Mouse (Mus musculus): ENCODE results near the gene Cds2. TPM values are rescaled to one million over a fixed set of nuclear protein-coding genes. Genes with fewer than 3 reads are reported as not detected.
A peak's percentile ranks its signal among the peaks of the same experiment; 100 is the strongest.

Cds2 gene
- polyA plus RNA-seq, 1 experiment from 2014 or later: 20.0 TPM

DNA sequence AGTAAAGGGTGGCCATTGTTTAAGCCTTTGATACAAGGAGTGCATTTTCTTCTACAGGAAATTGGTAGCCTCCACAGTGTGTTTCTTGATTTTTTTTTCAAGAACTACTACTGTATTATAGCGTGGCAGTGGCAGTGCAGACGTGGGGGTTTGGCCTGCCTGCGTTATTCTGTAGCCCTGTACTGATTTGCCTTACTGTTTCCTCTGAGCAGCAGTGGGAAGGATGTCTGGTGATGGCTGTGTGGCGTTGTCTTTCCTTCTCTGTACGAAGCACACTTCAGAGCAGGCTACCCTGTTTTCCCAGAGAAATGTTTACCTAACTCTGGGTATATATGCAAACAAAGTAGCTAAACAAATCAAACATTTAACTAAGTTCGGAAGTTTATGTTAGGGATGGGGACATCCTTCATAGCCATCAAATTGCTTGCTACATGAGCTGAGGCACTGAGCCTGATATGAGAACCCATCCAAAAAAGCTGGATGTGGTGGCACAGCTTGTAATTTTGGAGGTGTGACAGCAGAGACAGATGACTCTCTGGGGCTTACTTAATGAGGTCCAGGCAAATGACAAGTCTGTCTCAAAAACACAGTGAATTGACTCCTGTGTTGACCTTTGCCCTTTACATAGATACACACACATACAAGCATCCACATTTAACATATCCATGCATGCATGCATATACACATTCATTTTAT is 9.9 kb downstream of the Cds2 start:
- Histone ChIP-seq H3K27ac (replicated peaks) (no peak overlapping the region), H3K36me3 (replicated peaks) (peaks cover 6% of the 10 kb centered on the region; the same call in 1 of the 2 replicates), H3K9me3 (no peaks in the 10 kb centered on the region), H3K4me1 (0 out of 2 replicates have a peak, but pooled peaks cover 7% of the 10 kb centered on the region), H3K27me3 (replicated peaks; ENCODE audit: low read depth, poor library complexity, severe bottlenecking) (no peaks in the 10 kb centered on the region), H3K4me3 (no peak overlapping the region)
- no peak for DNase-seq (ENCODE audit: low spot score)
- 61% methylated on average over 6 of the region's 6 CpGs for WGBS

DNA sequence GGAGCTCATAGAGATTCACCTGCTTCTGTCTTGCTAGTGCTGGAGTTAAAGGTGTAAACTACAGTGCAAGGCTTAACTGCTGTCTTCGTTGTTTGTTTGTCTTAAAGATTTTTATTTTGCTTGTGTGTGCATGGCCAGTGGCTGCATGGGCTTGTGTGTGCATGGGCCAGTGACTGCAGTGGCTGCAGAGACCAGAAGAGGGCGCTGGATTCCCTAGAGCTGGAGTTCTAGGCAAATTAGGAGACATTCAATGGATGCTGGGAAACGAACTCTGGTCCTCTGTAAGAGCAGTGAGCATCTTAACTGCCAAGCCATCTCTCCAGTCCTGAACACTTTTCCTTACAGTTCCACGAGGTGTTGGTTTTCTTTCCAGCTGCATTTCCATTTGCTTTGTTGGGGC is 12.6 kb downstream of the Cds2 start:
- DNase-seq (ENCODE audit: low spot score): no peak
- 75% methylated on average over 4 of the region's 4 CpGs for WGBS
- no peak overlapping the region for H3K27ac ChIP-seq (replicated peaks)
- H3K4me3 ChIP-seq: no peak overlapping the region
- H3K27me3 ChIP-seq (replicated peaks; ENCODE audit: low read depth, poor library complexity, severe bottlenecking): no peaks in the 10 kb centered on the region
- H3K36me3 ChIP-seq (replicated peaks): peaks cover 9% of the 10 kb centered on the region
- peaks cover 7% of the 10 kb centered on the region; the same call in 1 of the 2 replicates for H3K4me1 ChIP-seq
- H3K9me3 ChIP-seq: no peaks in the 10 kb centered on the region

- Histone ChIP-seq H3K9me3 (no peaks in the 10 kb centered on the region), H3K27ac (replicated peaks) (no peak overlapping the region), H3K4me1 (peaks cover 7% of the 10 kb centered on the region), H3K27me3 (replicated peaks; ENCODE audit: low read depth, poor library complexity, severe bottlenecking) (no peaks in the 10 kb centered on the region), H3K4me3 (no peak overlapping the region), H3K36me3 (replicated peaks) (peaks cover 14% of the 10 kb centered on the region)
- no peak for DNase-seq (ENCODE audit: low spot score)
- WGBS: 82% methylated on average over 4 of the region's 4 CpGs
Observed at GRCm38 (mm10) chr2:132276249-132276648, 13.3 kb downstream of the Cds2 start.

- Histone ChIP-seq H3K4me1 (peaks cover 25% of the 10 kb centered on the region), H3K27ac (replicated peaks) (no peak overlapping the region), H3K9me3 (no peaks in the 10 kb centered on the region), H3K27me3 (replicated peaks; ENCODE audit: low read depth, poor library complexity, severe bottlenecking) (no peaks in the 10 kb centered on the region), H3K4me3 (no peak overlapping the region), H3K36me3 (replicated peaks) (peaks cover 14% of the 10 kb centered on the region)
- 86% methylated on average over 8 of the region's 8 CpGs for WGBS
- DNase-seq (ENCODE audit: low spot score): no peak
Observed at GRCm38 (mm10) chr2:132278273-132278853, 15.4 kb downstream of the Cds2 start.

DNA sequence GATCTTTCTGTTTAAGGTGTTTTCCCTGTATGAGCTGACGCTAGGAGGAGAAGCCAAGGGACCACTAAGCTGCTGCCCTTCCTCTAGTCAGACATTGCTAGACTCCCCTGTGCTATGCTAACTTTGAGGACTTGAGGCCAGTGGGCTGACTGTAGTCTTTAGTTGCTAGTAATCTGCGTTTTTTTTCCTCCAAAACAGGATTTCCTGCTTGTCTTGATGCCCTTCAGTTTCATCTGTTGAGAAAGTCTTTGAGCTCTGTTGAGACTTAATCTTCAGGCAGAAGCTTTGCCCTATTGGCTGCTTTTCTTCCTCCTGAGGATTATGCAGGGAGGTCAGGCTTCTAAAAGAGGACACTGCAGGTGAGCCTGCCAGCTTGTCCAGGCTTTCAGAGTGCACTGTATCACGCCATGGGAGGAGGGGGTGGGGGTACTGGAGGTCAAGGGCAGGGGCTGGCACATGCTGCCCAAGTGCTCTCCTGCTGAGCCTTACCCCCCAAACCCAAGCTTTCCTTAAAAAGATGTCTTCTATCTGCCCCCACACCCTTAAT is 16.5 kb downstream of the Cds2 start:
- 66% methylated on average over 3 of the region's 3 CpGs for WGBS
- Histone ChIP-seq H3K4me1 (peaks cover 36% of the 10 kb centered on the region), H3K9me3 (no peaks in the 10 kb centered on the region), H3K27ac (replicated peaks) (no peak overlapping the region), H3K36me3 (replicated peaks) (peaks cover 11% of the 10 kb centered on the region), H3K4me3 (no peak overlapping the region), H3K27me3 (replicated peaks; ENCODE audit: low read depth, poor library complexity, severe bottlenecking) (no peaks in the 10 kb centered on the region)
- DNase-seq (ENCODE audit: low spot score): no peak

DNA sequence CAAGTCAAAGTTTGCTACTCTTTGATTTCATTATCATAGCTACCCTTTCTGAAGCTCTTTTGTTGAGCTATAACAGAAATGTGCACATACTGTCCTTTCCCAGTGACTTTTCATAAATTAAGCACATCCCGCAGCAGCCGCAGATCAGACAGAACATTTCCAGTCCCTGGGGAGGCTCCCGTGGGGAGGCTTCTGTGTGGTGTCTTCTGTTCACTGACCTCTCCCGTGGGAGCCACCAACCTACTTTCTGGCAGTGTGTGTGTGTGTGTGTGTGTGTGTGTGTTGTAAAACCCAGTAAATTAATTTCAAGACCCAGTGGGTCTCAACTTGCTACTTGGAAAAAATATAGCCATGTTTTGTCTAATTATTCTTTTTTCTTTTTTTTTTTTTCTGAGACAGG is 17.0 kb downstream of the Cds2 start:
- DNase-seq (ENCODE audit: low spot score): no peak
- Histone ChIP-seq H3K9me3 (no peaks in the 10 kb centered on the region), H3K27ac (replicated peaks) (no peak overlapping the region), H3K4me1 (peaks cover 41% of the 10 kb centered on the region), H3K4me3 (no peak overlapping the region), H3K36me3 (replicated peaks) (peaks cover 12% of the 10 kb centered on the region), H3K27me3 (replicated peaks; ENCODE audit: low read depth, poor library complexity, severe bottlenecking) (no peaks in the 10 kb centered on the region)
- 80% methylated on average over 4 of the region's 4 CpGs for WGBS

DNA sequence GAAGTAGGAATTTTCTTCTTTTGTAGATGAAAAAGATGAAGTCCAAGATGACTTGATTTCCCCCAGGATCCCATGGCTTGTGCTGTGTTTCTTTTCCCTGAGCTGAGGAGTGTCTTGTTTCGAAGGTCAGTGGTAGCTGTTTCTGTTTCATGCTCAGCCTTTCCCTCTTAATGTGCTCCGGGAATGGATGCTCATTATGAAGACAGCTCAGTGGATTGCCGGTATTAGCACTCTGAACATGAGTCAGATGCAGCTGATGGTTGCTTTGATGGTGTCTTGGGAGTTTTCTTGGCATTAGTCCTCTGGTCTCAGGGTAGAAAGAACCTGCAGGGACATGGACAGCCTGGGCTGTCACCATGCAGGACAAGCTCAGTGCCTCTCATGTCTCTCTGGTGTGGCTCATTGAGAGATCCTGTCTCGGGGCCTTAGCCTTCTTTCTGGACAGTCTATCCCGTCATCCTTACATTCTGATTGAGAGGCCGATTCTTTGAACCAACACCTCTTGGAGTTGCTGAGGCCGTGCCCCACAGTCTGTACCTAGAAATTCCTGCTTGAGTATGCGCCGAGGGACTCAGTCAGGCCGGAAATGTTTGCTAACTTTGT is 17.7 kb downstream of the Cds2 start:
- peaks cover 15% of the 10 kb centered on the region for H3K36me3 ChIP-seq (replicated peaks)
- WGBS: 94% methylated on average over 10 of the region's 10 CpGs
- no peak overlapping the region for H3K27ac ChIP-seq (replicated peaks)
- no peaks in the 10 kb centered on the region for H3K9me3 ChIP-seq
- H3K27me3 ChIP-seq (replicated peaks; ENCODE audit: low read depth, poor library complexity, severe bottlenecking): no peaks in the 10 kb centered on the region
- no peak for DNase-seq (ENCODE audit: low spot score)
- no peak overlapping the region for H3K4me3 ChIP-seq
- H3K4me1 ChIP-seq: peaks cover 43% of the 10 kb centered on the region

DNA sequence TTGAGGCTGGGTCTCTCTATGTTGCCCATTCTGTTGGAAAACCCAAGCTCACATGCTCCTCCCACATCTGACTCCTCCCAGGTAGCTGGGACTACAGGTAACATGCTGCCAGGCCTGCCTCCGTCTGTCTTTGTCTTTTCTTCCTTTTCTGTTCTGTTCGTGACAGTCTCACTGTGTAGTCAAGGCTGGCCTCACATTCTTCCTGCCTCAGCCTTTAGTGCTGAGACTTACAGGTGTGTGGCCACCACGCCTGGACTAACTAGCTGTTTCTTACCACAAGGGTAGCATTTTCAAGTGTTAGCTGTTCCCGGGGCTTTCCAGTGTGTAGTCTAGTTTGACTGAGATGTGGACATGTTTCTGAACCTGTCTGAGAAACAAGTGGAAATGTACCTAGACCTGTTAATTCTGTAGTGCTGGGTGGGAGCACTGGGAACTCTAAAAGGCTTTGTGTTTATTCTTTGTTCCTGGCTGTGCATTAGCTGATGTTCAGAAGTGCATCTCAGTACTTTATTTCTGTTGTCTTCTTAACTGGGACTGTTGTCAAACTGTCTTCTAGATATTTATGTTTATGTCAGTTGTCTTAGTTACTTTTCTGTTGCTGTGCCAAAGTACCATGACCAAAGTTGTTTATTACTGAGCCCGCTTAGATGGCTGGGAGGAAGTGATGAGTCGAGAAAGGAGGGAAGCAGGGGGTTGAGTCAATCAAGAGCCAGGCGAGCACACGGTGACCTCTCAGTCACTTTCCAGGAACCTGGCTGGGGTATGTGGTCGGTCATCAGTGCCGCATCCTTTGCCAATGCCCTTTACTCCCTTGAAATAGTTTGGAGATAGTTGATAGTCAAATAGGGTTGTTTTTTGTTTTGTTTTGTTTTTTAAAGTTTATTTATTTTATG is 18.9 kb downstream of the Cds2 start:
- H3K36me3 ChIP-seq (replicated peaks): peaks cover 17% of the 10 kb centered on the region
- no peak for DNase-seq (ENCODE audit: low spot score)
- H3K4me1 ChIP-seq: peaks cover 43% of the 10 kb centered on the region
- H3K9me3 ChIP-seq: no peaks in the 10 kb centered on the region
- WGBS: 58% methylated on average over 10 of the region's 10 CpGs
- H3K4me3 ChIP-seq: no peak overlapping the region
- no peak overlapping the region for H3K27ac ChIP-seq (replicated peaks)
- no peaks in the 10 kb centered on the region for H3K27me3 ChIP-seq (replicated peaks; ENCODE audit: low read depth, poor library complexity, severe bottlenecking)

- Histone ChIP-seq H3K4me1 (peaks cover 43% of the 10 kb centered on the region), H3K9me3 (no peaks in the 10 kb centered on the region), H3K27ac (replicated peaks) (peak overlapping the region; percentile 69), H3K4me3 (no peak overlapping the region), H3K27me3 (replicated peaks; ENCODE audit: low read depth, poor library complexity, severe bottlenecking) (no peaks in the 10 kb centered on the region), H3K36me3 (replicated peaks) (peaks cover 17% of the 10 kb centered on the region)
- 25% methylated on average over 12 of the region's 12 CpGs for WGBS
- DNase-seq (ENCODE audit: low spot score): no peak
Observed at GRCm38 (mm10) chr2:132282453-132283174, 19.7 kb downstream of the Cds2 start.

GRCm38 (mm10) chr2:132283236-132284070 is 20.5 kb downstream of the Cds2 start:
- DNase-seq (ENCODE audit: low spot score): peak; percentile 21
- H3K4me1 ChIP-seq: peaks cover 43% of the 10 kb centered on the region
- peaks cover 17% of the 10 kb centered on the region for H3K36me3 ChIP-seq (replicated peaks)
- no peaks in the 10 kb centered on the region for H3K27me3 ChIP-seq (replicated peaks; ENCODE audit: low read depth, poor library complexity, severe bottlenecking)
- peak overlapping the region; percentile 69 for H3K27ac ChIP-seq (replicated peaks)
- H3K9me3 ChIP-seq: no peaks in the 10 kb centered on the region
- WGBS: 74% methylated on average over 15 of the region's 15 CpGs
- H3K4me3 ChIP-seq: no peak overlapping the region

- no peaks in the 10 kb centered on the region for H3K9me3 ChIP-seq
- H3K27me3 ChIP-seq (replicated peaks; ENCODE audit: low read depth, poor library complexity, severe bottlenecking): no peaks in the 10 kb centered on the region
- no peak overlapping the region for H3K4me3 ChIP-seq
- peaks cover 40% of the 10 kb centered on the region for H3K4me1 ChIP-seq
- 84% methylated on average over 12 of the region's 12 CpGs for whole genome bisulfite sequencing
- peaks cover 17% of the 10 kb centered on the region for H3K36me3 ChIP-seq (replicated peaks)
- DNase-seq (ENCODE audit: low spot score): peak; percentile 40
- H3K27ac ChIP-seq (replicated peaks): peak overlapping the region; percentile 59
Observed at GRCm38 (mm10) chr2:132284492-132285139, 21.7 kb downstream of the Cds2 start.
